Mouse (Mus musculus): ENCODE data around the gene Rbfox2. TPM values are rescaled to one million over a fixed set of nuclear protein-coding genes. Genes with fewer than 3 reads are reported as not detected.

Rbfox2 gene
- total and polyA plus RNA-seq, 3 experiments = 2.1 to 6.5 (median 2.3) TPM

GRCm38 (mm10) chr15:77237661-77238060 is 69.1 kb downstream of the Rbfox2 start:
- TF ChIP-seq GATA1 (IDR thresholded peaks at IDR 0.05; ENCODE audit: borderline replicate concordance, low read length) = no peak
- no peak for TF ChIP-seq CTCF (IDR thresholded peaks at IDR 0.05; ENCODE audit: low read depth, low read length)
- TF ChIP-seq TAL1 (conservative IDR thresholded peaks at IDR 0.05; ENCODE audit: low read depth, low read length) = no peak
- no peak for TF ChIP-seq GATA2 (IDR thresholded peaks at IDR 0.05; ENCODE audit: borderline replicate concordance, low read depth, low read length)
- Histone ChIP-seq H3K27me3 (ENCODE audit: insufficient read depth, low read length) (peaks cover 3% of the 10 kb centered on the region; the same call in 1 of the 2 replicates), H3K4me3 (ENCODE audit: low read depth, low read length) (no peak overlapping the region), H3K4me1 (ENCODE audit: insufficient read depth, low read depth, low read length) (peaks cover 25% of the 10 kb centered on the region), H3K36me3 (replicated peaks) (no peaks in the 10 kb centered on the region), H3K9me3 (replicated peaks) (no peaks in the 10 kb centered on the region)
- DNase-seq (ENCODE audit: low spot score) = no peak
- no peak for ATAC-seq (ENCODE audit: extremely low read depth, insufficient number of reproducible peaks, low FRiP score, poor library complexity, severe bottlenecking)

- Histone ChIP-seq H3K36me3 (replicated peaks) (no peaks in the 10 kb centered on the region), H3K9me3 (replicated peaks) (no peaks in the 10 kb centered on the region), H3K4me1 (ENCODE audit: insufficient read depth, low read depth, low read length) (peaks cover 25% of the 10 kb centered on the region), H3K27me3 (ENCODE audit: insufficient read depth, low read length) (peaks cover 3% of the 10 kb centered on the region; the same call in 1 of the 2 replicates), H3K4me3 (ENCODE audit: low read depth, low read length) (no peak overlapping the region)
- ATAC-seq (ENCODE audit: extremely low read depth, insufficient number of reproducible peaks, low FRiP score, poor library complexity, severe bottlenecking) (no peak), DNase-seq (ENCODE audit: low spot score) (no peak)
- TF ChIP-seq TAL1 (conservative IDR thresholded peaks at IDR 0.05; ENCODE audit: low read depth, low read length) (no peak), GATA1 (IDR thresholded peaks at IDR 0.05; ENCODE audit: borderline replicate concordance, low read length) (no peak), POLR2AphosphoS5 (IDR thresholded peaks at IDR 0.05; ENCODE audit: insufficient replicate concordance, low read depth, low read length) (no peak)
Observed at GRCm38 (mm10) chr15:77236055-77236567, 70.7 kb downstream of the Rbfox2 start.

GRCm38 (mm10) chr15:77235551-77235950 is 71.3 kb downstream of the Rbfox2 start:
- no peak for DNase-seq (ENCODE audit: low spot score)

GRCm38 (mm10) chr15:77234296-77234695 is 72.5 kb downstream of the Rbfox2 start:
- H3K4me3 ChIP-seq (ENCODE audit: low read depth, low read length) = no peak overlapping the region
- TF ChIP-seq TAL1 (conservative IDR thresholded peaks at IDR 0.05; ENCODE audit: low read depth, low read length) = no peak
- TF ChIP-seq GATA1 (IDR thresholded peaks at IDR 0.05; ENCODE audit: borderline replicate concordance, low read length) = no peak
- no peak for TF ChIP-seq GATA2 (IDR thresholded peaks at IDR 0.05; ENCODE audit: borderline replicate concordance, low read depth, low read length)
- TF ChIP-seq CTCF (IDR thresholded peaks at IDR 0.05; ENCODE audit: low read depth, low read length) = no peak
- TF ChIP-seq POLR2AphosphoS5 (IDR thresholded peaks at IDR 0.05; ENCODE audit: insufficient replicate concordance, low read depth, low read length) = no peak
- H3K36me3 ChIP-seq (replicated peaks) = no peaks in the 10 kb centered on the region
- peaks cover 25% of the 10 kb centered on the region for H3K4me1 ChIP-seq (ENCODE audit: insufficient read depth, low read depth, low read length)
- ATAC-seq (ENCODE audit: extremely low read depth, insufficient number of reproducible peaks, low FRiP score, poor library complexity, severe bottlenecking) = no peak
- no peak for DNase-seq (ENCODE audit: low spot score)
- peaks cover 5% of the 10 kb centered on the region; the same call in 1 of the 2 replicates for H3K27me3 ChIP-seq (ENCODE audit: insufficient read depth, low read length)
- no peaks in the 10 kb centered on the region for H3K9me3 ChIP-seq (replicated peaks)

More at GRCm38 (mm10) chr15:77235551-77235950, 71.3 kb downstream of the Rbfox2 start:
- Histone ChIP-seq H3K27me3 (ENCODE audit: insufficient read depth, low read length) (peaks cover 3% of the 10 kb centered on the region; the same call in 1 of the 2 replicates), H3K4me1 (ENCODE audit: insufficient read depth, low read depth, low read length) (peaks cover 25% of the 10 kb centered on the region), H3K4me3 (ENCODE audit: low read depth, low read length) (no peak overlapping the region), H3K36me3 (replicated peaks) (no peaks in the 10 kb centered on the region), H3K9me3 (replicated peaks) (no peaks in the 10 kb centered on the region)
- TF ChIP-seq CTCF (IDR thresholded peaks at IDR 0.05; ENCODE audit: low read depth, low read length) (no peak), POLR2AphosphoS5 (IDR thresholded peaks at IDR 0.05; ENCODE audit: insufficient replicate concordance, low read depth, low read length) (no peak), TAL1 (conservative IDR thresholded peaks at IDR 0.05; ENCODE audit: low read depth, low read length) (no peak), GATA2 (IDR thresholded peaks at IDR 0.05; ENCODE audit: borderline replicate concordance, low read depth, low read length) (no peak), GATA1 (IDR thresholded peaks at IDR 0.05; ENCODE audit: borderline replicate concordance, low read length) (no peak)
- no peak for ATAC-seq (ENCODE audit: extremely low read depth, insufficient number of reproducible peaks, low FRiP score, poor library complexity, severe bottlenecking)

- H3K4me1 ChIP-seq (ENCODE audit: insufficient read depth, low read depth, low read length) = peaks cover 14% of the 10 kb centered on the region
- TF ChIP-seq GATA2 (IDR thresholded peaks at IDR 0.05; ENCODE audit: borderline replicate concordance, low read depth, low read length) (no peak), GATA1 (IDR thresholded peaks at IDR 0.05; ENCODE audit: borderline replicate concordance, low read length) (no peak), TAL1 (conservative IDR thresholded peaks at IDR 0.05; ENCODE audit: low read depth, low read length) (no peak), POLR2AphosphoS5 (IDR thresholded peaks at IDR 0.05; ENCODE audit: insufficient replicate concordance, low read depth, low read length) (no peak), CTCF (IDR thresholded peaks at IDR 0.05; ENCODE audit: low read depth, low read length) (no peak)
- DNase-seq (ENCODE audit: low spot score) (no peak), ATAC-seq (ENCODE audit: extremely low read depth, insufficient number of reproducible peaks, low FRiP score, poor library complexity, severe bottlenecking) (no peak)
- peaks cover 2% of the 10 kb centered on the region; the same call in 1 of the 2 replicates for H3K27me3 ChIP-seq (ENCODE audit: insufficient read depth, low read length)
- no peak overlapping the region for H3K4me3 ChIP-seq (ENCODE audit: low read depth, low read length)
- H3K9me3 ChIP-seq (replicated peaks) = no peaks in the 10 kb centered on the region
- H3K36me3 ChIP-seq (replicated peaks) = no peaks in the 10 kb centered on the region
Observed at GRCm38 (mm10) chr15:77230144-77230543, 76.7 kb downstream of the Rbfox2 start.

- ATAC-seq (ENCODE audit: extremely low read depth, insufficient number of reproducible peaks, low FRiP score, poor library complexity, severe bottlenecking) = no peak
- TF ChIP-seq GATA2 (IDR thresholded peaks at IDR 0.05; ENCODE audit: borderline replicate concordance, low read depth, low read length) (no peak), GATA1 (IDR thresholded peaks at IDR 0.05; ENCODE audit: borderline replicate concordance, low read length) (no peak), TAL1 (conservative IDR thresholded peaks at IDR 0.05; ENCODE audit: low read depth, low read length) (no peak), POLR2AphosphoS5 (IDR thresholded peaks at IDR 0.05; ENCODE audit: insufficient replicate concordance, low read depth, low read length) (no peak), CTCF (IDR thresholded peaks at IDR 0.05; ENCODE audit: low read depth, low read length) (no peak)
- H3K9me3 ChIP-seq (replicated peaks) = no peaks in the 10 kb centered on the region
- DNase-seq (ENCODE audit: low spot score) = no peak
- peaks cover 36% of the 10 kb centered on the region for H3K4me1 ChIP-seq (ENCODE audit: insufficient read depth, low read depth, low read length)
- H3K36me3 ChIP-seq (replicated peaks) = no peaks in the 10 kb centered on the region
- H3K4me3 ChIP-seq (ENCODE audit: low read depth, low read length) = no peak overlapping the region
- peaks cover 2% of the 10 kb centered on the region; the same call in 1 of the 2 replicates for H3K27me3 ChIP-seq (ENCODE audit: insufficient read depth, low read length)
Observed at GRCm38 (mm10) chr15:77226831-77227354, 79.9 kb downstream of the Rbfox2 start.

All from G1E (cell line).